ENCODE assay signal across 8 mouse cellular contexts in genomic region chr5:114775056-114775979, GRCm38 (mm10). TPM values are rescaled to one million over a fixed set of nuclear protein-coding genes. Genes with fewer than 3 reads are reported as not detected.
DNase-seq lines count a peak whose midpoint lies in the region; ATAC-seq and TF ChIP-seq lines count a peak whose summit lies in the region.

Git2 (minus strand) TSS chr5:114775517.

- no peaks in the 10 kb centered on the region for H3K9me3 ChIP-seq in embryonic facial prominence, embryonic 15.5 days (replicated peaks)
- no peaks in the 10 kb centered on the region for H3K9me3 ChIP-seq in heart, embryonic 12.5 days (replicated peaks)
- no peaks in the 10 kb centered on the region for H3K9me3 ChIP-seq in lung, postnatal 0 days (ENCODE audit: low read length)

- H3K4me2 ChIP-seq in embryonic facial prominence, embryonic 15.5 days (replicated peaks), result peak within 1 kb of the TSS; percentile 87
- H3K4me2 ChIP-seq in heart, embryonic 12.5 days, result peak within 1 kb of the TSS; percentile 89
- peak within 1 kb of the TSS; percentile 83 for H3K4me2 ChIP-seq in lung, postnatal 0 days (replicated peaks; ENCODE audit: low read depth, low read length)

- peak; percentile 8; the same call in 1 of the 2 replicates for ATAC-seq in frontal cortex, adult (ENCODE audit: low TSS enrichment)
- no peak for ATAC-seq in embryonic facial prominence, embryonic 15.5 days (ENCODE audit: insufficient number of reproducible peaks, low FRiP score, low TSS enrichment, low read depth)
- no peak; the same call in 1 of the 2 replicates for ATAC-seq in heart, embryonic 12.5 days (ENCODE audit: insufficient number of reproducible peaks, low FRiP score)
- no peak for ATAC-seq in lung, postnatal 0 days

- H3K4me1 ChIP-seq in embryonic facial prominence, embryonic 15.5 days, result peaks cover 23% of the 10 kb centered on the region
- H3K4me1 ChIP-seq in heart, embryonic 12.5 days (replicated peaks), result peaks cover 37% of the 10 kb centered on the region
- H3K4me1 ChIP-seq in lung, postnatal 0 days (ENCODE audit: insufficient read depth, low read depth, low read length), result peaks cover 14% of the 10 kb centered on the region; the same call in 1 of the 2 replicates

- under 1% methylated on average over 63 of the region's 63 CpGs for WGBS in embryonic facial prominence, embryonic 15.5 days
- WGBS in heart, embryonic 12.5 days, result 2% methylated on average over 63 of the region's 63 CpGs
- WGBS in lung, postnatal 0 days, result under 1% methylated on average over 43 of the region's 63 CpGs

- no peak for DNase-seq in frontal cortex, postnatal 25 days (ENCODE audit: low spot score in 2 of 2)
- peak; percentile 16 for DNase-seq in MN1 (ENCODE audit: low spot score)
- DNase-seq in kidney, postnatal 14 days, result peak; percentile 16
- DNase-seq in lung, postnatal 0 days (ENCODE audit: low spot score), result peak; percentile 54
- peak; percentile 61 to 69 for DNase-seq in spleen, postnatal 10 days (ENCODE audit: low spot score in 2 of 2)

- H3K27ac ChIP-seq in embryonic facial prominence, embryonic 15.5 days (replicated peaks), result peak within 1 kb of the TSS; percentile 95
- H3K27ac ChIP-seq in heart, embryonic 12.5 days (ENCODE audit: poor library complexity, severe bottlenecking), result peak within 1 kb of the TSS; percentile 86
- peak within 1 kb of the TSS; percentile 95 for H3K27ac ChIP-seq in lung, postnatal 0 days (ENCODE audit: low read length)

- H3K27me3 ChIP-seq in embryonic facial prominence, embryonic 15.5 days, result no peaks in the 10 kb centered on the region
- no peaks in the 10 kb centered on the region for H3K27me3 ChIP-seq in heart, embryonic 12.5 days (replicated peaks)
- H3K27me3 ChIP-seq in lung, postnatal 0 days (replicated peaks; ENCODE audit: insufficient read depth, low read length), result no peaks in the 10 kb centered on the region

- no peak for TF ChIP-seq EP300 in lung, postnatal 0 days (IDR thresholded peaks at IDR 0.05)

- H3K36me3 ChIP-seq in embryonic facial prominence, embryonic 15.5 days, result no peaks in the 10 kb centered on the region
- H3K36me3 ChIP-seq in heart, embryonic 12.5 days, result no peaks in the 10 kb centered on the region
- H3K36me3 ChIP-seq in lung, postnatal 0 days (ENCODE audit: insufficient read depth, low read length), result no peaks in the 10 kb centered on the region

- peak; percentile 20; the same call in 1 of the 2 replicates for TF ChIP-seq CTCF in lung, postnatal 0 days (IDR thresholded peaks at IDR 0.05)

- peak within 1 kb of the TSS; percentile 99 for H3K4me3 ChIP-seq in embryonic facial prominence, embryonic 15.5 days (replicated peaks)
- H3K4me3 ChIP-seq in heart, embryonic 12.5 days, result peak within 1 kb of the TSS; percentile 93
- peak within 1 kb of the TSS; percentile 100 for H3K4me3 ChIP-seq in lung, postnatal 0 days (ENCODE audit: low read depth, low read length)

- peak within 1 kb of the TSS; percentile 91 for H3K9ac ChIP-seq in embryonic facial prominence, embryonic 15.5 days
- H3K9ac ChIP-seq in heart, embryonic 12.5 days, result peak within 1 kb of the TSS; percentile 98
- H3K9ac ChIP-seq in lung, postnatal 0 days (replicated peaks; ENCODE audit: low read depth), result peak within 1 kb of the TSS; percentile 93

RNA-seq across cellular contexts. Expression of gene Git2, which starts in this region (rescaled TPM):
- polyA plus RNA-seq in embryonic facial prominence, embryonic 15.5 days (2015; fragmentation: Nextera tagmentation; extraction: Ambion mirVana), result 49.6 and 54.9 TPM in 2 replicates
- polyA plus RNA-seq in heart, embryonic 12.5 days (2016; fragmentation: Nextera tagmentation; extraction: Ambion mirVana), result 33.6 and 36.4 TPM in 2 replicates
- polyA plus RNA-seq in lung, postnatal 0 days (2015; fragmentation: Nextera tagmentation; extraction: Ambion mirVana), result 36.5 and 39.1 TPM in 2 replicates

Comparison
In these comparisons a context has a peak if more than half of its experiments do, and no peak if none do; other contexts are left out.
1. DNase-seq: peak in MN1 (single experiment), kidney, postnatal 14 days (single experiment), lung, postnatal 0 days (single experiment) and spleen, postnatal 10 days (2 of 2); none in frontal cortex, postnatal 25 days (0 of 2).
2. Peak in every context shown above with its lines, with median percentiles within 50 percentile points of each other: H3K27ac ChIP-seq, H3K4me2 ChIP-seq, H3K4me3 ChIP-seq and H3K9ac ChIP-seq.